Mouse (Mus musculus) WW6 (cell line): ENCODE data around the gene 4930523C07Rik.

Experiments
- DNase-seq: peaks from one replicate; pipeline ENCODE4 v3.0.0-alpha.2; 2013; ENCODE audit warnings: low read depth, low spot score

4930523C07Rik gene

GRCm38 (mm10) chr1:160099659-160100302 is 55.6 kb downstream of the 4930523C07Rik start:
- no peak for DNase-seq

DNA sequence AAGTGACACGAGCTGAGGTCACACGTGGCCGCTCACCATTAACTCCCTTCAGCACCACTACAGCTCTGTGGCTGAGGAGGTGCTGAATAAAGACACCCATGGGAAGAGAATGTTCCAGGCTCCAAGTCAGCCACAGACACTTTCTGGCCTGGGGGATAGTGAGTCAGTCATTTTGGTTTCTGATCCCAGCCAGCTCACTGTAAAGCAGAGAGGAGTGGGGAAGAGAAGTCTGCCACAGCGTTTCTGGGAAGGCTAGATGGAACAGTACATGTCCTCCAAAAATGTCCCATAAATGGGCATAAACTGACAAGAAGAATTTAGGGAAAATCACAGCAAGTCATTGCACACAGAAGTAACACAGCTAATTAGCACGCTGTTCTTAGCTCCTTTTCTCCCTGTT is 56.8 kb downstream of the 4930523C07Rik start:
- DNase-seq = no peak

- DNase-seq = no peak
These were observed 61.2 kb downstream of the 4930523C07Rik start for GRCm38 (mm10) chr1:160105426-160105825.

DNA sequence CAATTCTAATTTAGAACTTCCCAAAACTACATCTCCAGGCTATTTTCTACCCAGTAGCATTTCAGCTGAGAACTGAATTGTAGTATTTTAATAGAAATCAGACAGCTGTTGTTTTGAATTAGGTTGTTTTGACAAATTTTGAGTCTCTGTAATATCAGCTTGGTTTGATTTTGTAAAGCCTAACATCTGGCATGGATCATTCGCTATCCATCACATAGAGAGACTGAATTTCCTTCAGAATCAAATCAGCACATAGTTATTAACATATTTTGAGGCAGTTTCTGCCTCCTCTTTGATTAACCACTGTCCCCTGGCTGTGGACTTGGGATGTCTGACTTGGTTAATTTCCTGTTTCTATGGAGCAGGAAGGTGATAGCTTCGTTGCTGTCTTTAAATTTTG is 64.4 kb downstream of the 4930523C07Rik start:
- DNase-seq = no peak

DNA sequence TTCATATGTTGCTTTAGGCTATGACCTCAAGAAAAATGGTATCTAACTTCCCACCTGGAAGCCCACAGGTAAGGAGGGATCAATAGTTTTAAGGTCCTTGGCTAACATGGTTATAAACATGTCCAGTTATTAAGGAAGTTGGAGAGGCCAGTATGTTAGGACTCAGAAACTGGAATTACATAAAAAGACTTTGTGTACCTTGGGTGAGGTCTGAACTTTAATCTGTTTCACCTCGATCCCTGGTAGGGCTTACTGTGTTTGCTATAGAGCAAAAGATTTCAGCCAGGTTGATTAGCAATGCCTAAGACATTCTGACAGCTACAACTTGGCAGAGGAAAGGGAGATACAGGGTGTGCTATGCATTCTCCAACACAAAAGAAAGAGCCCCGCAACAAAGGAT is 79.8 kb downstream of the 4930523C07Rik start:
- no peak for DNase-seq
